Mouse (Mus musculus): ENCODE measurements around the gene Ddr2. TPM values are rescaled to one million over a fixed set of nuclear protein-coding genes. Genes with fewer than 3 reads are reported as not detected.

Ddr2 gene
- polyA plus RNA-seq, 1 experiment from 2014 or later, result 10.6 TPM

GRCm38 (mm10) chr1:169951561-169951960 lies 159.0 kb downstream of the Ddr2 start:
- H3K9ac ChIP-seq (ENCODE audit: low read length), result no peak overlapping the region
- 0 out of 2 replicates have a peak, but pooled peaks cover 2% of the 10 kb centered on the region for H3K4me1 ChIP-seq (ENCODE audit: control insufficient read depth, insufficient read depth, low read length)
- no peaks in the 10 kb centered on the region for H3K27me3 ChIP-seq (ENCODE audit: control insufficient read depth, insufficient read depth, low read length)
- H3K4me2 ChIP-seq (ENCODE audit: low read depth, low read length), result no peak overlapping the region
- H3K36me3 ChIP-seq (ENCODE audit: control insufficient read depth, insufficient read depth), result peaks cover 44% of the 10 kb centered on the region
- no peaks in the 10 kb centered on the region for H3K9me3 ChIP-seq (replicated peaks; ENCODE audit: control insufficient read depth, low read length)
- no peak overlapping the region for H3K27ac ChIP-seq (ENCODE audit: low read length)
- no peak overlapping the region for H3K4me3 ChIP-seq (ENCODE audit: low read length)
- 92% methylated on average over 6 of the region's 6 CpGs for WGBS
- no peak for ATAC-seq (replicated peaks; ENCODE audit: extremely low read depth, insufficient read depth, low FRiP score)

- H3K4me3 ChIP-seq (ENCODE audit: low read length), result no peak overlapping the region
- ATAC-seq (replicated peaks; ENCODE audit: extremely low read depth, insufficient read depth, low FRiP score), result no peak
- H3K4me2 ChIP-seq (ENCODE audit: low read depth, low read length), result no peak overlapping the region
- no peak overlapping the region for H3K27ac ChIP-seq (ENCODE audit: low read length)
- no peak overlapping the region for H3K9ac ChIP-seq (ENCODE audit: low read length)
- peaks cover 37% of the 10 kb centered on the region for H3K36me3 ChIP-seq (ENCODE audit: control insufficient read depth, insufficient read depth)
- H3K27me3 ChIP-seq (ENCODE audit: control insufficient read depth, insufficient read depth, low read length), result no peaks in the 10 kb centered on the region
- H3K4me1 ChIP-seq (ENCODE audit: control insufficient read depth, insufficient read depth, low read length), result 0 out of 2 replicates have a peak, but pooled peaks cover 2% of the 10 kb centered on the region
- 96% methylated on average over 4 of the region's 4 CpGs for WGBS
- no peaks in the 10 kb centered on the region for H3K9me3 ChIP-seq (replicated peaks; ENCODE audit: control insufficient read depth, low read length)
These were observed 159.9 kb downstream of the Ddr2 start for GRCm38 (mm10) chr1:169950651-169951050.

- ATAC-seq (replicated peaks; ENCODE audit: extremely low read depth, insufficient read depth, low FRiP score), result no peak
- Histone ChIP-seq H3K4me3 (ENCODE audit: low read length) (no peak overlapping the region), H3K9ac (ENCODE audit: low read length) (no peak overlapping the region), H3K9me3 (replicated peaks; ENCODE audit: control insufficient read depth, low read length) (peaks cover 1% of the 10 kb centered on the region; the same call in 1 of the 2 replicates), H3K4me1 (ENCODE audit: control insufficient read depth, insufficient read depth, low read length) (0 out of 2 replicates have a peak, but pooled peaks cover 2% of the 10 kb centered on the region), H3K4me2 (ENCODE audit: low read depth, low read length) (peak overlapping the region; percentile 11; the same call in 1 of the 2 replicates), H3K27me3 (ENCODE audit: control insufficient read depth, insufficient read depth, low read length) (no peaks in the 10 kb centered on the region), H3K36me3 (ENCODE audit: control insufficient read depth, insufficient read depth) (peaks cover 32% of the 10 kb centered on the region), H3K27ac (ENCODE audit: low read length) (no peak overlapping the region)
- 47% methylated on average over 7 of the region's 7 CpGs for WGBS
These were observed 160.6 kb downstream of the Ddr2 start for GRCm38 (mm10) chr1:169949981-169950380.

DNA sequence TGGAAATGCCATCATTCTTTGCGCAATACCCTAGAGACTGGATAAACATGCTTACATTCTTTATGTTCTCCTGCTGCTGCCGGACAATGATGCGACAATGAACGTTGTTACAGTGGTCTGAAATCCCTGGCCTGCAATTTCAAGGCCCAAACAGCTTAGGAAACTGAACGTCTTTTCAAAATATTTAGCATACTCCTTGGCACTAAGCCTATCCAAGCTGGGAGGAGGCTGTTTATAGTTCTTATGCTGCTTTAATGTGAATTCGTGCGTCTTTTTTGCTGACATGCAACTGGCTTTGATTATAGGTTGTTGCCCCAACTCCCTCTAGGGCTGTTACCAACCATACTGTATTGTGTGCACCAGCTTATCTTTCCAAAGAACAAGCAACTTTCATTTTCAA lies 161.7 kb downstream of the Ddr2 start:
- Histone ChIP-seq H3K4me2 (ENCODE audit: low read depth, low read length) (no peak overlapping the region), H3K4me1 (ENCODE audit: control insufficient read depth, insufficient read depth, low read length) (0 out of 2 replicates have a peak, but pooled peaks cover 2% of the 10 kb centered on the region), H3K9ac (ENCODE audit: low read length) (no peak overlapping the region), H3K27ac (ENCODE audit: low read length) (no peak overlapping the region), H3K27me3 (ENCODE audit: control insufficient read depth, insufficient read depth, low read length) (no peaks in the 10 kb centered on the region), H3K36me3 (ENCODE audit: control insufficient read depth, insufficient read depth) (peaks cover 23% of the 10 kb centered on the region), H3K9me3 (replicated peaks; ENCODE audit: control insufficient read depth, low read length) (peaks cover 2% of the 10 kb centered on the region; the same call in 1 of the 2 replicates), H3K4me3 (ENCODE audit: low read length) (no peak overlapping the region)
- ATAC-seq (replicated peaks; ENCODE audit: extremely low read depth, insufficient read depth, low FRiP score), result no peak
- 74% methylated on average over 7 of the region's 7 CpGs for WGBS

DNA sequence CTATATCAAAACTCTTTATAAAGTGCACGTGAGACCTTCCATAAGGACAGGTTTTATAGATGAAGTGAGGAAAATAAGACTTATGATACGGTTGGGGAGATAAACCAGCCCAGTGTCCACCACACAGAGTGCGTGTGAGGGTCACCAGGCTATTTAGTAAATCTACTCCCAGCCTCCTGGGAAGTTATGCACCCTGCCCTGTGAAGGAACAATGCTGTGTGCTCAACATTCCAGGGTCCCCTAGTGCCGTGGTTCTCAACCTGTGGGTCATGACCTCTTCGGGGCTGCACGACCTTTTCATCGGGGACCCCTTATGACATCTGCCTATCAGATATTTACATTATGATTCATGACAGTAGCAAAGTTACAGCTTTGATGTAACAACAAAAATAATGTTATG lies 162.3 kb downstream of the Ddr2 start:
- Histone ChIP-seq H3K4me2 (ENCODE audit: low read depth, low read length) (no peak overlapping the region), H3K9ac (ENCODE audit: low read length) (no peak overlapping the region), H3K27ac (ENCODE audit: low read length) (no peak overlapping the region), H3K9me3 (replicated peaks; ENCODE audit: control insufficient read depth, low read length) (peaks cover 2% of the 10 kb centered on the region; the same call in 1 of the 2 replicates), H3K36me3 (ENCODE audit: control insufficient read depth, insufficient read depth) (peaks cover 18% of the 10 kb centered on the region), H3K4me3 (ENCODE audit: low read length) (no peak overlapping the region), H3K4me1 (ENCODE audit: control insufficient read depth, insufficient read depth, low read length) (0 out of 2 replicates have a peak, but pooled peaks cover 2% of the 10 kb centered on the region), H3K27me3 (ENCODE audit: control insufficient read depth, insufficient read depth, low read length) (no peaks in the 10 kb centered on the region)
- ATAC-seq (replicated peaks; ENCODE audit: extremely low read depth, insufficient read depth, low FRiP score), result no peak
- 62% methylated on average over 7 of the region's 7 CpGs for WGBS

- 79% methylated on average over 6 of the region's 6 CpGs for WGBS
- Histone ChIP-seq H3K36me3 (ENCODE audit: control insufficient read depth, insufficient read depth) (peaks cover 12% of the 10 kb centered on the region), H3K27ac (ENCODE audit: low read length) (no peak overlapping the region), H3K4me2 (ENCODE audit: low read depth, low read length) (no peak overlapping the region), H3K9ac (ENCODE audit: low read length) (no peak overlapping the region), H3K4me1 (ENCODE audit: control insufficient read depth, insufficient read depth, low read length) (0 out of 2 replicates have a peak, but pooled peaks cover 2% of the 10 kb centered on the region), H3K4me3 (ENCODE audit: low read length) (no peak overlapping the region), H3K27me3 (ENCODE audit: control insufficient read depth, insufficient read depth, low read length) (no peaks in the 10 kb centered on the region), H3K9me3 (replicated peaks; ENCODE audit: control insufficient read depth, low read length) (peaks cover 2% of the 10 kb centered on the region; the same call in 1 of the 2 replicates)
- ATAC-seq (replicated peaks; ENCODE audit: extremely low read depth, insufficient read depth, low FRiP score), result no peak
These were observed 162.9 kb downstream of the Ddr2 start for GRCm38 (mm10) chr1:169947654-169948053.

DNA sequence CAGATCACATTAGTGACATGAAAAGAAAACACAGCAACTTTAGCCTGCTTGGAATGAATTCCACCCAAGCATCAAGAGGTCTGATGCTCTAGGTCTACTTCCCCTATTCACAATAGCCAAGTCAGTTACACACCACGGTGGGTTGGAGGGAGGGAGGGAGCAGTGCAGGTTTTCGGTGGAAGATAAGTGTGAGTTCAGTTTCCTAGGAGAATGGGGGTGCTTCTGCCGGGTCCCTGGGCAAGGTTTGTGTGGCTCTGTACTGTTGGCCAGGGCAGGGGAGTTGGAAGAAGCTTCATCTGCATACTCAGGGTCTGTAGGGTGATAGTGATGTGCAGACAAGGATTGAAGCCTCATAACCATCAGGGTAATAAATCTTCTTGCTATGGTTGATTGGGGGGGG lies 164.6 kb downstream of the Ddr2 start:
- no peak for ATAC-seq (replicated peaks; ENCODE audit: extremely low read depth, insufficient read depth, low FRiP score)
- H3K4me1 ChIP-seq (ENCODE audit: control insufficient read depth, insufficient read depth, low read length), result 0 out of 2 replicates have a peak, but pooled peaks cover 2% of the 10 kb centered on the region
- no peak overlapping the region for H3K9ac ChIP-seq (ENCODE audit: low read length)
- H3K4me3 ChIP-seq (ENCODE audit: low read length), result no peak overlapping the region
- H3K27ac ChIP-seq (ENCODE audit: low read length), result no peak overlapping the region
- peaks cover 2% of the 10 kb centered on the region; the same call in 1 of the 2 replicates for H3K9me3 ChIP-seq (replicated peaks; ENCODE audit: control insufficient read depth, low read length)
- 60% methylated on average over 3 of the region's 3 CpGs for WGBS
- H3K36me3 ChIP-seq (ENCODE audit: control insufficient read depth, insufficient read depth), result peaks cover 2% of the 10 kb centered on the region
- no peak overlapping the region for H3K4me2 ChIP-seq (ENCODE audit: low read depth, low read length)
- no peaks in the 10 kb centered on the region for H3K27me3 ChIP-seq (ENCODE audit: control insufficient read depth, insufficient read depth, low read length)

DNA sequence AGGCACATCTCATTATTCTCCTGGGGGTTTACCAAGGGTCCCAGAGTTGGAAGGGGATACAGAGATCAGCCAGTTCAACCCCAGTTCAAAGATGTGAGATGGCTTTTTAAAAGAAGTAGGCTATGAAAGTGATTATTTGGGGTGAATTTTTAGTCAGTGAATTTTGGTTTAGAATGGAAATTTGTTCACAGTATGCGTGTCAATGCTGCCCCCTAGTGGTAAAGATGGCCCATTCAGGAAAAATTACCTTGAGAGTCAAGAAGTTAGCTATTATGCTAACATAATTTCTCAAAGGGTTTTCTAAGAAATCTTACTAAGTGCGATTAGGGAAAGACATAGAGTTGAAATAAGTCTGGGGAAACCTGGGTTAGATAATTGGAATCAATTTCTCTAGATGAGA lies 171.2 kb downstream of the Ddr2 start:
- ATAC-seq (replicated peaks; ENCODE audit: extremely low read depth, insufficient read depth, low FRiP score), result no peak
- Histone ChIP-seq H3K9ac (ENCODE audit: low read length) (no peak overlapping the region), H3K36me3 (ENCODE audit: control insufficient read depth, insufficient read depth) (no peaks in the 10 kb centered on the region), H3K4me3 (ENCODE audit: low read length) (no peak overlapping the region), H3K27me3 (ENCODE audit: control insufficient read depth, insufficient read depth, low read length) (no peaks in the 10 kb centered on the region), H3K4me2 (ENCODE audit: low read depth, low read length) (no peak overlapping the region), H3K9me3 (replicated peaks; ENCODE audit: control insufficient read depth, low read length) (no peaks in the 10 kb centered on the region), H3K4me1 (ENCODE audit: control insufficient read depth, insufficient read depth, low read length) (no peaks in the 10 kb centered on the region), H3K27ac (ENCODE audit: low read length) (no peak overlapping the region)
- 6% methylated on average over 2 of the region's 2 CpGs for WGBS

DNA sequence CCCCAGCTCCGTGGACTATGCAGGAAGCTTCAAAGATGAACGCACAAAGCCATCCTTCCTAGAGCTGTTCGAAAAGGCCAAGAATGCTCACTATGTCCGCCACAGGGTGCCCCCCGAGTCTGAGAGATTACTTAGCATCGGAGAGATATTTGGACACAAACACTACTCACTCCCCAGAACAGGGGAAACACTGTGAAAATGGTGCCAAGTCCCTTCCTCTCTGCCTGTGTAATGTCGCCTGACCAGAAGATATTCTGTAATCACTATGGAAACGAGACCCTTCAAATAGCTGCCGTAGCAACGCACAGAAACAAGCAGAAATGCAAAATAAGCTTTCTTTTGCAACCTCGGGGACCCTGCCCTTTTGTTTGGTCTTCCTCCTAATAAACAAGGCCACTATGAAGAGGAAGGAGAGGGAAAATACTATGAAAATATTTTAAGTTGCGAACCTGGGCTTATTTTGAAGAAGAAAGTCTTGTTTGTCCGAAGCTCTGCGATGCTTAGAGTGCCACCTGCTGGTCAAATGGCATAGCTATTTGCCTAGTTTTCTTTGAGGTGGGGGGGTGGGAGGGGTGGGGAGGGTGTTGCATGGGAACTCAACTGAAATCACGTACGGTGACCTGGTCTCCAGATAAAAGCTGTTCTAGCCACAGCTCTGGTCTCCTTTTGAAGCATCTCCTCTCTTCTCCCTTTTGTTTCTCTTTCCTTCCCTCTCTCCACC lies 176.4 kb downstream of the Ddr2 start:
- H3K4me2 ChIP-seq (ENCODE audit: low read depth, low read length), result peak overlapping the region; percentile 63
- no peaks in the 10 kb centered on the region for H3K9me3 ChIP-seq (replicated peaks; ENCODE audit: control insufficient read depth, low read length)
- 37% methylated on average over 16 of the region's 16 CpGs for WGBS
- peak overlapping the region; percentile 42 for H3K4me3 ChIP-seq (ENCODE audit: low read length)
- H3K27me3 ChIP-seq (ENCODE audit: control insufficient read depth, insufficient read depth, low read length), result no peaks in the 10 kb centered on the region
- H3K36me3 ChIP-seq (ENCODE audit: control insufficient read depth, insufficient read depth), result no peaks in the 10 kb centered on the region
- H3K27ac ChIP-seq (ENCODE audit: low read length), result no peak overlapping the region
- peak overlapping the region; percentile 49; the same call in 1 of the 2 replicates for H3K9ac ChIP-seq (ENCODE audit: low read length)
- 0 out of 2 replicates have a peak, but pooled peaks have one; percentile 23 for ATAC-seq (replicated peaks; ENCODE audit: extremely low read depth, insufficient read depth, low FRiP score)
- peaks cover 3% of the 10 kb centered on the region; the same call in 1 of the 2 replicates for H3K4me1 ChIP-seq (ENCODE audit: control insufficient read depth, insufficient read depth, low read length)
